Mouse (Mus musculus): ENCODE results near the gene Tedc2. TPM values are rescaled to one million over a fixed set of nuclear protein-coding genes. Genes with fewer than 3 reads are reported as not detected.

The Tedc2 gene
- total RNA-seq, 2 experiments from 2014 or later = 3.0 to 3.2 TPM

Small RNA genes lying within 50 kb of the gene (microRNA-seq; reads per million reads assigned to microRNA genes)
- gene Mir5134 (2.1 to 4.3 reads per million in 2 experiments), gene Mir6965 (0.24 to 1.3 reads per million in 2 experiments)

Other genes starting within 250 kb of the Tedc2 start
- not detected for gene Prss30, start 240.3 kb downstream of the Tedc2 start, total RNA-seq (2021)
- gene Prss22, start 222.8 kb downstream of the Tedc2 start, total RNA-seq (2021) = not detected
- gene Prss27, start 182.7 kb downstream of the Tedc2 start, total RNA-seq (2021) = not detected
- gene Kctd5, start 147.4 kb downstream of the Tedc2 start, total RNA-seq (2021) = 10 to 100 TPM; 14.4 to 14.6 TPM
- gene Pdpk1, start 69.9 kb downstream of the Tedc2 start, total RNA-seq (2021) = 10 to 100 TPM; 46.2 to 47.8 TPM
- gene Amdhd2, start 57.1 kb downstream of the Tedc2 start, total RNA-seq (2021) = 10 to 100 TPM; 12.2 to 12.7 TPM
- gene Atp6v0c, start 51.1 kb downstream of the Tedc2 start, total RNA-seq (2021) = 100 to 1,000 TPM; 241 to 249 TPM
- 1 to 10 TPM; 8.7 to 9.3 TPM for gene Tbc1d24, start 15.3 kb downstream of the Tedc2 start, total RNA-seq (2021)
- gene Ntn3, start 11.3 kb downstream of the Tedc2 start, total RNA-seq (2021) = 1 to 10 TPM in 1 of 2 experiments, under 1 TPM in 1; 0.90 to 1.0 TPM
- 1 to 10 TPM; 2.7 to 4.8 TPM for gene Ccnf, start 30.6 kb upstream of the Tedc2 start, total RNA-seq (2021)
- gene Abca17, start 130.2 kb upstream of the Tedc2 start, total RNA-seq (2021) = not detected
- gene Abca3, start 131.1 kb upstream of the Tedc2 start, total RNA-seq (2021) = 10 to 100 TPM; 13.6 to 15.5 TPM
- 10 to 100 TPM; 69.6 to 73.5 TPM for gene Rnps1, start 193.7 kb upstream of the Tedc2 start, total RNA-seq (2021)
- gene Eci1, start 205.8 kb upstream of the Tedc2 start, total RNA-seq (2021) = 100 to 1,000 TPM; 428 to 461 TPM
- 1 to 10 TPM; 2.0 to 2.3 TPM for gene Dnase1l2, start 222.3 kb upstream of the Tedc2 start, total RNA-seq (2021)
- 10 to 100 TPM; 13.6 to 16.2 TPM for gene E4f1, start 249.5 kb upstream of the Tedc2 start, total RNA-seq (2021)
- gene Pgp, start 249.5 kb upstream of the Tedc2 start, total RNA-seq (2021) = 10 to 100 TPM; 43.2 to 43.4 TPM